Mouse (Mus musculus): ENCODE measurements around the gene Gm20708. TPM values are rescaled to one million over a fixed set of nuclear protein-coding genes. Genes with fewer than 3 reads are reported as not detected.

Gene Gm20708
- polyA plus RNA-seq, 1 experiment from 2014 or later: 0.29 TPM

DNA sequence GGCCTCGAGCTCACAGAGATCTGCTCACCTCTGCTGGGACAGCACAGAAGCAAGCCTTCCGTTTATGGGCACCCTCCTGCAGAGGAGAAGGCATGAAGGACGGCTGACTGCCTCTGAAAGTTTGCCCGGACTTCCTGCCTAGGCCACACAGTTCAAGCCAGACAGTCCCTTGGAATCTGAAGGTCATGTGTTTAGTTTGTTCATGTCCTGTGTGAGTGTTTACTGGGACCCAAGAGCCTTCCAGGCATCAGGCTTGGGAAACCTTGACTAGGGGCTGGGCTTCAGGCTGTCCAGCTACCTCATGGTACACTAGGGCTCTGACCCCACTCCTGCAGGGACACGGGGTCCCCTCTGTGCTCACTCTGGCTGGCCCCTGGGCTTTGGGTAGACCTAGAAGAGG, 76.5 kb downstream of the Gm20708 start:
- Histone ChIP-seq H3K9ac (ENCODE audit: low read depth, low read length) (no peak overlapping the region), H3K27me3 (replicated peaks; ENCODE audit: control insufficient read depth, insufficient read depth, low read length) (no peaks in the 10 kb centered on the region), H3K36me3 (ENCODE audit: control insufficient read depth, insufficient read depth, low read length) (no peaks in the 10 kb centered on the region), H3K9me3 (ENCODE audit: control insufficient read depth, low read length) (no peaks in the 10 kb centered on the region), H3K4me1 (ENCODE audit: control insufficient read depth, insufficient read depth, low read length) (peaks cover 46% of the 10 kb centered on the region), H3K27ac (ENCODE audit: low read length) (no peak overlapping the region), H3K4me3 (ENCODE audit: low read length) (no peak overlapping the region), H3K4me2 (ENCODE audit: low read depth, low read length) (no peak overlapping the region)
- no peak for ATAC-seq
- WGBS: 50% methylated on average over 5 of the region's 5 CpGs

DNA sequence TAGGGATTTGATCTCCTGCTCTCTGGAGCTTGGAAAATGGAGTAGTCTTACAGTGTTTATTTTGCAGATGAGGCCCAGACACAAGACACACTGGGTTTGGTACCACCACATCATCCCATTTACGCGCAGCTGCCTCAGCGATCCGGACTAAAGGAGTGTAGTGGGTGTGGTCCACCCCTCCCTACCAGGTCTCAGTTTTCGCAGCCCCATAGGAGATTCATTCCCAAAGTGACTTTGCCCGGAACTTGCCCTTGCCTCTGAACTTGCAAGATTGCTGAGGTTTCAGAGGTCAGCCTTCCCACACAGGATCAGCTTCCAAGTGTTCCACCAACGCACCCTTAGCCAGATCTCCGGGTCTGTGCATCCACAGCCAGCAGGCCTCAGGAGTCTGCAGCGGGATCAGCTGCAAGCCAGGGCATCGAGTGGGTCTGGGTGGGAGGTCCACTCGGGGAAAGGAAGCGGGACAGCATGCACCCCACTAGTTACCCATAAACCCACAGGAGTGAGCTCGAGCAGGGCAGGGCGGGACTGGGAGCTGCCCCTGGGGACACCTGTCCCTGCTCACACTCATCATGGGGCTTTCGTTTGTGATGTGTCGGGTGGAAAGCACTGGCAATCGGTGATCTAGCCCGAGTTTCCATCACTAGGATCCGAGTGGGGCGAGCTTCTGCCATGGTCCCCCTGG, 78.8 kb downstream of the Gm20708 start:
- peak overlapping the region; percentile 56 for H3K4me2 ChIP-seq (ENCODE audit: low read depth, low read length)
- peaks cover 34% of the 10 kb centered on the region for H3K4me1 ChIP-seq (ENCODE audit: control insufficient read depth, insufficient read depth, low read length)
- 0 out of 2 replicates have a peak, but pooled peaks have one; percentile 17 for ATAC-seq
- H3K36me3 ChIP-seq (ENCODE audit: control insufficient read depth, insufficient read depth, low read length): no peaks in the 10 kb centered on the region
- no peak overlapping the region for H3K27ac ChIP-seq (ENCODE audit: low read length)
- 31% methylated on average over 20 of the region's 20 CpGs for WGBS
- H3K9ac ChIP-seq (ENCODE audit: low read depth, low read length): peak overlapping the region; percentile 60
- no peaks in the 10 kb centered on the region for H3K27me3 ChIP-seq (replicated peaks; ENCODE audit: control insufficient read depth, insufficient read depth, low read length)
- H3K4me3 ChIP-seq (ENCODE audit: low read length): no peak overlapping the region
- no peaks in the 10 kb centered on the region for H3K9me3 ChIP-seq (ENCODE audit: control insufficient read depth, low read length)

DNA sequence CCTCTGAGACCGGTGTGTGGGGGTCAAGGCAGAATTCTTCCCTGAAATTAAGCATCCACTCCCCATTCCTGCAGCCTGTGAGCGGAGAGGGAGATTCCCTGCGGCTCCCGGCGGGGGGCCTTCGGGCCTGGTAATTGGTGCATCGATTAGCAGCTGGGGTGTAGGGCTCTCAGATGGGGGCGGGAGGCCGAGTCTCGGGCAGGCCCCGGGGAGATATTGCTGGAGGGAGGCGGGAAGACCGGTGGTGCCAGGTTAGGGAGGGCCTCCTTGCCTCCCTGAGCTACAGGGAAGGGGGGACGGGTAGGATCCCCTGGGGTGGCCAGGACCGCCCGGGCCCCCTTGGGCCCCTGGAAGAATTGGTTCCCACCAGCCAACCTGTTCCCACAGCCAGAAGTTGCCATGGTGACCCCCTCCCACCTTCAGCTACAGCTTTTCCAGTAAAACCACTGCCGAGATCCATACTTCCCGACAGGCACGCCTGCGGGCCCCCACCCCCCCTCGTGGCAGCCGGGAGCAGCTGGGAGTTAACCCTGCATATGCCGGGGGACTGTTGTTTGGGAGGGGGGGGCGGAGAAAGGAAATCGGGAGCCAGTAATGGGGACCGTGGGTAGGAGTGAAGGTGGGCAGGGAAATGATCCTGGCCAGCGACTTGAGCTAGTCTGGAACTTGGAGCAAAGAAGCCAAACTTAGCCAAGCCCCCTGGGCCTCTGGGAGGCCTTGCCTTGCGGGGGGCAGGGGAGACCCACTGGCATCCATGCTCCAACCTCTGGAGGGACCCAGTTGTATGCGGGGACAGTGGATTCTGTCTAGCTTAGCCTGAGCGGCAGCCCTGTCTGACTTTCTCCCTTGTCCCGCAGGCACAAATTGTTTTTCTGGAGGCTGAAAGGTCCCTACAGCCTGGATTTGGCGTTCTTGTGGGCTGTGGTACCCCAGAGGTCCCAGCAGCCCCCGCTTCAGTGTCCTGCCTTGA, 79.7 kb downstream of the Gm20708 start:
- Histone ChIP-seq H3K4me2 (ENCODE audit: low read depth, low read length) (peak overlapping the region; percentile 56), H3K4me1 (ENCODE audit: control insufficient read depth, insufficient read depth, low read length) (peaks cover 34% of the 10 kb centered on the region), H3K27me3 (replicated peaks; ENCODE audit: control insufficient read depth, insufficient read depth, low read length) (no peaks in the 10 kb centered on the region), H3K27ac (ENCODE audit: low read length) (peak overlapping the region; percentile 52), H3K9ac (ENCODE audit: low read depth, low read length) (peak overlapping the region; percentile 60), H3K36me3 (ENCODE audit: control insufficient read depth, insufficient read depth, low read length) (no peaks in the 10 kb centered on the region), H3K4me3 (ENCODE audit: low read length) (peak overlapping the region; percentile 32), H3K9me3 (ENCODE audit: control insufficient read depth, low read length) (no peaks in the 10 kb centered on the region)
- peak; percentile 35 for ATAC-seq
- WGBS: 10% methylated on average over 33 of the region's 33 CpGs

Other genes with a start within 250 kb of the Gm20708 start
- 6.6 and 6.8 TPM in 2 replicates for gene Tnrc6c, start 155.4 kb upstream of the Gm20708 start, polyA plus RNA-seq (2015; fragmentation: Nextera tagmentation; extraction: Ambion mirVana)
- gene Tmc8, start 27.6 kb upstream of the Gm20708 start, polyA plus RNA-seq (2015; fragmentation: Nextera tagmentation; extraction: Ambion mirVana): 14.5 and 17.4 TPM in 2 replicates
- 37.5 and 39.8 TPM in 2 replicates for gene Tmc6, start 27.5 kb upstream of the Gm20708 start, polyA plus RNA-seq (2015; fragmentation: Nextera tagmentation; extraction: Ambion mirVana)
- gene 6030468B19Rik, start 12.0 kb upstream of the Gm20708 start, polyA plus RNA-seq (2015; fragmentation: Nextera tagmentation; extraction: Ambion mirVana): 0.81 and 1.6 TPM in 2 replicates
- gene Syngr2, start within 50 bp of the Gm20708 start, polyA plus RNA-seq (2015; fragmentation: Nextera tagmentation; extraction: Ambion mirVana): 170 and 173 TPM in 2 replicates
- 9.6 and 10.7 TPM in 2 replicates for gene Afmid, start 16.3 kb downstream of the Gm20708 start, polyA plus RNA-seq (2015; fragmentation: Nextera tagmentation; extraction: Ambion mirVana)
- 119 and 147 TPM in 2 replicates for gene Tk1, start 16.4 kb downstream of the Gm20708 start, polyA plus RNA-seq (2015; fragmentation: Nextera tagmentation; extraction: Ambion mirVana)
- gene Birc5, start 39.6 kb downstream of the Gm20708 start, polyA plus RNA-seq (2015; fragmentation: Nextera tagmentation; extraction: Ambion mirVana): 259 and 306 TPM in 2 replicates
- 0.07 TPM in 1 of 2 replicates, not detected in the other for gene Tmem235, start 51.1 kb downstream of the Gm20708 start, polyA plus RNA-seq (2015; fragmentation: Nextera tagmentation; extraction: Ambion mirVana)
- gene Tha1, start 63.8 kb downstream of the Gm20708 start, polyA plus RNA-seq (2015; fragmentation: Nextera tagmentation; extraction: Ambion mirVana): 12.2 and 13.7 TPM in 2 replicates
- 18.9 and 21.2 TPM in 2 replicates for gene Socs3, start 160.4 kb downstream of the Gm20708 start, polyA plus RNA-seq (2015; fragmentation: Nextera tagmentation; extraction: Ambion mirVana)
- 33.9 and 35.7 TPM in 2 replicates for gene Pgs1, start 176.6 kb downstream of the Gm20708 start, polyA plus RNA-seq (2015; fragmentation: Nextera tagmentation; extraction: Ambion mirVana)

All from intestine, embryonic 16.5 days (tissue).